In genomic region chr13:30781905-30782304, GRCm38 (mm10) we compare ENCODE assay signal across 15 mouse cellular contexts. TPM values are rescaled to one million over a fixed set of nuclear protein-coding genes. Genes with fewer than 3 reads are reported as not detected.
DNase-seq lines count a peak whose midpoint lies in the region; ATAC-seq and TF ChIP-seq lines count a peak whose summit lies in the region.
"Had no signal": no experiment of that assay in that cellular context is flagged by ENCODE, and none has a peak within 500 bp of the region (broad histone marks: within the 10 kb centered on the region; RNA-seq: fewer than 3 reads in every experiment).

No protein-coding gene starts in this region.

- TF ChIP-seq CTCF in Patski (IDR thresholded peaks at IDR 0.05), result no peak

- H3K4me1 ChIP-seq in heart, embryonic 13.5 days, result peaks cover 45% of the 10 kb centered on the region
- peaks cover 12% of the 10 kb centered on the region for H3K4me1 ChIP-seq in heart, embryonic 16.5 days (ENCODE audit: control insufficient read depth, insufficient read depth, low read length)

- no peak overlapping the region for H3K9ac ChIP-seq in heart, embryonic 13.5 days
- H3K9ac ChIP-seq in heart, embryonic 16.5 days (ENCODE audit: low read length), result no peak overlapping the region
- H3K9ac ChIP-seq: limb, embryonic 12.5 days; neural tube, embryonic 13.5 days had no signal

- POLR2A ChIA-PET in Patski (lab: Charles Lee), result no interaction called here

- no peaks in the 10 kb centered on the region for H3K27me3 ChIP-seq in heart, embryonic 13.5 days (replicated peaks)
- no peaks in the 10 kb centered on the region for H3K27me3 ChIP-seq in Patski
- H3K27me3 ChIP-seq in heart, embryonic 16.5 days (ENCODE audit: control insufficient read depth, insufficient read depth, low read length), result no peaks in the 10 kb centered on the region
- H3K27me3 ChIP-seq: neural tube, embryonic 13.5 days had no signal

- H3K27ac ChIP-seq in heart, embryonic 13.5 days (replicated peaks), result peak overlapping the region; percentile 36
- H3K27ac ChIP-seq in heart, embryonic 16.5 days (ENCODE audit: low read length), result no peak overlapping the region
- H3K27ac ChIP-seq: forebrain, embryonic 10.5 days; limb, embryonic 12.5 days; neural tube, embryonic 13.5 days had no signal

- intact Hi-C loops in heart, postnatal 10 days (cut with DNase I), result no loop called here

- H3K4me3 ChIP-seq in heart, embryonic 13.5 days, result no peak overlapping the region
- no peak overlapping the region for H3K4me3 ChIP-seq in heart, embryonic 16.5 days (ENCODE audit: low read length)
- H3K4me3 ChIP-seq: forebrain, embryonic 10.5 days; limb, embryonic 12.5 days; neural tube, embryonic 13.5 days had no signal

- ATAC-seq in heart, embryonic 13.5 days (ENCODE audit: extremely low read depth, insufficient number of reproducible peaks, low FRiP score, low TSS enrichment), result peak; percentile 48; the same call in 1 of the 2 replicates
- ATAC-seq in Patski, result peak; percentile 52
- ATAC-seq in heart, embryonic 16.5 days (replicated peaks; ENCODE audit: extremely low read depth, insufficient read depth, low FRiP score), result peak; percentile 72
- ATAC-seq: CD4-positive, CD25-positive, alpha-beta regulatory T cell, adult 4 months; intestine, embryonic 16.5 days had no signal

- WGBS in heart, embryonic 13.5 days, result 18% methylated on average over 2 of the region's 2 CpGs
- 23% methylated on average over 2 of the region's 2 CpGs for WGBS in heart, embryonic 16.5 days

- peak overlapping the region; percentile 36 for H3K4me2 ChIP-seq in heart, embryonic 13.5 days
- peak overlapping the region; percentile 1; the same call in 1 of the 2 replicates for H3K4me2 ChIP-seq in heart, embryonic 16.5 days (ENCODE audit: low read depth, low read length)
- H3K4me2 ChIP-seq: limb, embryonic 12.5 days; neural tube, embryonic 13.5 days had no signal

- DNase-seq in heart, postnatal 10 days, result no peak
- peak; percentile 86 for DNase-seq in 3T3-L1 (ENCODE audit: low read depth, low spot score)
- DNase-seq in Patski (ENCODE audit: low read depth, low spot score), result no peak
- no peak for DNase-seq in testis, postnatal 14 days (ENCODE audit: low spot score)
- DNase-seq in layer of hippocampus, postnatal 25 days (ENCODE audit: extremely low spot score in 1 of 2, low spot score in 1 of 2), result no peak
- DNase-seq in liver, result no peak
- DNase-seq: cerebellum, adult 11-12 months; lung, adult 2 months had no signal

- CTCF ChIA-PET in Patski (lab: Charles Lee), result interaction anchor here (1.3 kb wide), 1 partner anchor 9 kb away, joined by 3 read pairs; no protein-coding TSS in a partner anchor

- no peaks in the 10 kb centered on the region for H3K9me3 ChIP-seq in heart, embryonic 13.5 days
- H3K9me3 ChIP-seq in heart, embryonic 16.5 days (replicated peaks; ENCODE audit: control insufficient read depth, low read length), result no peaks in the 10 kb centered on the region
- H3K9me3 ChIP-seq: forebrain, embryonic 10.5 days; limb, embryonic 12.5 days; neural tube, embryonic 13.5 days had no signal

- H3K36me3 ChIP-seq in heart, embryonic 13.5 days, result no peaks in the 10 kb centered on the region
- H3K36me3 ChIP-seq in heart, embryonic 16.5 days (ENCODE audit: control insufficient read depth, insufficient read depth), result no peaks in the 10 kb centered on the region
- H3K36me3 ChIP-seq: forebrain, embryonic 10.5 days; limb, embryonic 12.5 days; neural tube, embryonic 13.5 days had no signal

- in situ Hi-C loops in Patski (cut with MboI; ENCODE audit: low pct_unique_long_range_greater_than_20kb), result no loop called here

RNA-seq across cellular contexts. Expression of gene Irf4, which starts 32.9 kb away (rescaled TPM):
- polyA plus RNA-seq in heart, embryonic 13.5 days (2015; fragmentation: Nextera tagmentation; extraction: Ambion mirVana), result 0.05 and 0.18 TPM in 2 replicates
- 1 to 10 TPM in 1 of 2 experiments, under 1 TPM in 1; 0.92 to 1.1 TPM for total RNA-seq in heart, postnatal 10 days (2021)
- polyA plus RNA-seq in Patski (2021), result 0.15 TPM
- 0.22 and 0.24 TPM in 2 replicates for polyA plus RNA-seq in heart, embryonic 16.5 days (2015; fragmentation: Nextera tagmentation; extraction: Ambion mirVana)
- under 1 TPM; 0.07 to 0.16 TPM for total RNA-seq in layer of hippocampus, postnatal 25 days (2021)
- polyA plus RNA-seq: forebrain, embryonic 10.5 days; limb, embryonic 12.5 days had no signal
